Mouse (Mus musculus): ENCODE results near the gene Luc7l3. TPM values are rescaled to one million over a fixed set of nuclear protein-coding genes. Genes with fewer than 3 reads are reported as not detected.
A peak's percentile ranks its signal among the peaks of the same experiment; 100 is the strongest.

The Luc7l3 gene
- total RNA-seq, 2 experiments from 2014 or later: 117 TPM

GRCm38 (mm10) chr11:94340948-94341933 is 19.5 kb upstream of the Luc7l3 start:
- intact Hi-C loops (cut with DNase I): loop anchor here (2.0 to 5.0 kb wide), 2 partner anchors 61 to 146 kb away; partner anchors contain the start of gene Spata20
- DNase-seq (ENCODE audit: low spot score in 2 of 2): no peak

GRCm38 (mm10) chr11:94339732-94340585 is 18.2 kb upstream of the Luc7l3 start:
- peak; percentile 56 to 74 for DNase-seq (ENCODE audit: low spot score in 2 of 2)
- intact Hi-C loops (cut with DNase I): loop anchor here (2.0 to 5.0 kb wide), 3 partner anchors 62 to 207 kb away; partner anchors contain the start of genes Rsad1 and Spata20

GRCm38 (mm10) chr11:94338347-94338746 is 16.6 kb upstream of the Luc7l3 start:
- DNase-seq (ENCODE audit: low spot score in 2 of 2): no peak

GRCm38 (mm10) chr11:94336551-94336950 is 14.8 kb upstream of the Luc7l3 start:
- no peak for DNase-seq (ENCODE audit: low spot score in 2 of 2)
- intact Hi-C loops (cut with DNase I): loop anchor here (5.0 kb wide), 1 partner anchor 211 kb away; the partner anchor contains the start of gene Rsad1

More at GRCm38 (mm10) chr11:94338347-94338746, 16.6 kb upstream of the Luc7l3 start:
- intact Hi-C loops (cut with DNase I): loop anchor here (5.0 kb wide), 1 partner anchor 209 kb away; the partner anchor contains the start of gene Rsad1

GRCm38 (mm10) chr11:94334386-94334968 is 12.7 kb upstream of the Luc7l3 start:
- intact Hi-C loops (cut with DNase I): no loop called here

GRCm38 (mm10) chr11:94332726-94333125 is 10.9 kb upstream of the Luc7l3 start:
- intact Hi-C loops (cut with DNase I): no loop called here
- DNase-seq (ENCODE audit: low spot score in 2 of 2): peak; percentile 29 to 68

More at GRCm38 (mm10) chr11:94334386-94334968, 12.7 kb upstream of the Luc7l3 start:
- no peak for DNase-seq (ENCODE audit: low spot score in 2 of 2)

GRCm38 (mm10) chr11:94330211-94330610 is 8.4 kb upstream of the Luc7l3 start:
- intact Hi-C loops (cut with DNase I): no loop called here
- DNase-seq (ENCODE audit: low spot score in 2 of 2): no peak

- intact Hi-C loops (cut with DNase I): loop anchor here (2.0 kb wide), 1 partner anchor 145 kb away; the partner anchor contains the start of gene Cacna1g
Observed at GRCm38 (mm10) chr11:94329270-94329891, 7.6 kb upstream of the Luc7l3 start.

GRCm38 (mm10) chr11:94328644-94329025 is 6.8 kb upstream of the Luc7l3 start:
- intact Hi-C loops (cut with DNase I): loop anchor here (2.0 kb wide), 1 partner anchor 146 kb away; the partner anchor contains the start of gene Cacna1g
- peak; percentile 26 to 51 for DNase-seq (ENCODE audit: low spot score in 2 of 2)

More at GRCm38 (mm10) chr11:94329270-94329891, 7.6 kb upstream of the Luc7l3 start:
- DNase-seq (ENCODE audit: low spot score in 2 of 2): peak; percentile 69 to 84

GRCm38 (mm10) chr11:94327693-94328643 is 6.2 kb upstream of the Luc7l3 start, which contains the start of gene Ankrd40:
TSS of gene Ankrd40 (plus strand) at chr11:94328001.
- peak; percentile 97 to 99 for DNase-seq (ENCODE audit: low spot score in 2 of 2)
- intact Hi-C loops (cut with DNase I): loop anchor here (2.0 kb wide), 1 partner anchor 147 kb away; the partner anchor contains the start of gene Cacna1g

GRCm38 (mm10) chr11:94326961-94327411 is 5.2 kb upstream of the Luc7l3 start:
- DNase-seq (ENCODE audit: low spot score in 2 of 2): peak in 1 of 2 experiments; percentile 41
- intact Hi-C loops (cut with DNase I): no loop called here

- intact Hi-C loops (cut with DNase I): no loop called here
- no peak for DNase-seq (ENCODE audit: low spot score in 2 of 2)
Observed at GRCm38 (mm10) chr11:94324618-94325017, 2.8 kb upstream of the Luc7l3 start.

GRCm38 (mm10) chr11:94323271-94323925 is 1.6 kb upstream of the Luc7l3 start:
- intact Hi-C loops (cut with DNase I): no loop called here
- no peak for DNase-seq (ENCODE audit: low spot score in 2 of 2)

- intact Hi-C loops (cut with DNase I): no loop called here
- DNase-seq (ENCODE audit: low spot score in 2 of 2): no peak
Observed at GRCm38 (mm10) chr11:94322636-94323035, 848 bp upstream of the Luc7l3 start.

GRCm38 (mm10) chr11:94320969-94321930 is 538 bp downstream of the Luc7l3 start:
- DNase-seq (ENCODE audit: low spot score in 2 of 2): peak in 1 of 2 experiments; percentile 38
- intact Hi-C loops (cut with DNase I): no loop called here

- DNase-seq (ENCODE audit: low spot score in 2 of 2): no peak
- intact Hi-C loops (cut with DNase I): no loop called here
Observed at GRCm38 (mm10) chr11:94318056-94318455, 3.7 kb downstream of the Luc7l3 start.
